Mouse (Mus musculus): ENCODE measurements around the gene Tmem160.
A peak's percentile ranks its signal among the peaks of the same experiment; 100 is the strongest.

- TF ChIP-seq POLR2A (IDR thresholded peaks at IDR 0.05; ENCODE audit: extremely low read depth, insufficient read depth, low read length) (no peak), CTCF (IDR thresholded peaks at IDR 0.05; ENCODE audit: low read depth, low read length) (peak; percentile 13; the same call in 1 of the 2 replicates)
These were observed 35.3 kb upstream of the Tmem160 start for GRCm38 (mm10) chr7:16417141-16417771.

Data from liver, adult 2 months (tissue).